Mouse (Mus musculus): ENCODE data around the gene Slc43a1.

- TF ChIP-seq POLR2A (IDR thresholded peaks at IDR 0.05; ENCODE audit: low read depth, low read length) (no peak), CTCF (IDR thresholded peaks at IDR 0.05; ENCODE audit: borderline replicate concordance, insufficient read depth, low read length) (no peak)
Observed at GRCm38 (mm10) chr2:84883530-84883929, 44.9 kb downstream of the Slc43a1 start.
